Mouse (Mus musculus) heart, postnatal 10 days (tissue): ENCODE measurements around the gene Mpped2. TPM values are rescaled to one million over a fixed set of nuclear protein-coding genes. Genes with fewer than 3 reads are reported as not detected.

Source experiments
- DNase-seq, 2 experiments: peaks; one replicate each; pipeline ENCODE4 v3.0.0; 2021
- intact Hi-C: fragments of 180-260 bp; cut with DNase I; formaldehyde crosslinking; loops from one replicate; pipeline ENCODE4 v1.15.1; 2025
- total RNA-seq, 2 experiments: library from RNA; stranded (reverse); gene quantifications; 2 replicates each; pipeline ENCODE4 v1.2.3; 2021

The Mpped2 gene
- total RNA-seq, 2 experiments from 2014 or later, result 19.6 to 22.9 TPM

- DNase-seq, result no peak
- intact Hi-C loops, result no loop called here
These were observed 153.4 kb downstream of the Mpped2 start for GRCm38 (mm10) chr2:106846511-106846910.

- DNase-seq, result no peak
- intact Hi-C loops, result no loop called here
These were observed 156.3 kb downstream of the Mpped2 start for GRCm38 (mm10) chr2:106849389-106849788.

- intact Hi-C loops, result no loop called here
- DNase-seq, result no peak
These were observed 158.4 kb downstream of the Mpped2 start for GRCm38 (mm10) chr2:106851515-106851914.

GRCm38 (mm10) chr2:106854213-106854612 lies 161.1 kb downstream of the Mpped2 start:
- intact Hi-C loops, result no loop called here

GRCm38 (mm10) chr2:106854758-106855157 lies 161.7 kb downstream of the Mpped2 start:
- peak in 1 of 2 experiments; percentile 40 for DNase-seq
- intact Hi-C loops, result no loop called here

More at GRCm38 (mm10) chr2:106854213-106854612, 161.1 kb downstream of the Mpped2 start:
- no peak for DNase-seq

GRCm38 (mm10) chr2:106855184-106855583 lies 162.1 kb downstream of the Mpped2 start:
- intact Hi-C loops, result no loop called here
- DNase-seq, result no peak

GRCm38 (mm10) chr2:106855623-106856350 lies 162.7 kb downstream of the Mpped2 start:
- DNase-seq, result peak; percentile 35 to 43
- intact Hi-C loops, result no loop called here

GRCm38 (mm10) chr2:106856361-106856961 lies 163.4 kb downstream of the Mpped2 start:
- DNase-seq, result no peak
- intact Hi-C loops, result no loop called here

- no peak for DNase-seq
- intact Hi-C loops, result no loop called here
These were observed 164.2 kb downstream of the Mpped2 start for GRCm38 (mm10) chr2:106857258-106857657.

GRCm38 (mm10) chr2:106857711-106858110 lies 164.6 kb downstream of the Mpped2 start:
- intact Hi-C loops, result no loop called here
- no peak for DNase-seq

GRCm38 (mm10) chr2:106860856-106861679 lies 168.0 kb downstream of the Mpped2 start:
- DNase-seq, result no peak
- intact Hi-C loops, result no loop called here

- DNase-seq, result no peak
These were observed 170.1 kb downstream of the Mpped2 start for GRCm38 (mm10) chr2:106863050-106863653.

GRCm38 (mm10) chr2:106865148-106865786 lies 172.2 kb downstream of the Mpped2 start:
- no peak for DNase-seq
- intact Hi-C loops, result no loop called here

More at GRCm38 (mm10) chr2:106863050-106863653, 170.1 kb downstream of the Mpped2 start:
- intact Hi-C loops, result no loop called here

GRCm38 (mm10) chr2:106866303-106866702 lies 173.2 kb downstream of the Mpped2 start:
- no peak for DNase-seq
- intact Hi-C loops, result no loop called here

- no peak for DNase-seq
- intact Hi-C loops, result no loop called here
These were observed 177.8 kb downstream of the Mpped2 start for GRCm38 (mm10) chr2:106870886-106871285.

GRCm38 (mm10) chr2:106873166-106873565 lies 180.1 kb downstream of the Mpped2 start:
- no peak for DNase-seq
- intact Hi-C loops, result no loop called here

GRCm38 (mm10) chr2:106883390-106883789 lies 190.3 kb downstream of the Mpped2 start:
- no peak for DNase-seq
- intact Hi-C loops, result no loop called here

GRCm38 (mm10) chr2:106888174-106888573 lies 195.1 kb downstream of the Mpped2 start:
- intact Hi-C loops, result no loop called here

GRCm38 (mm10) chr2:106889297-106890000 lies 196.4 kb downstream of the Mpped2 start:
- intact Hi-C loops, result no loop called here
- DNase-seq, result peak; percentile 70 to 74

More at GRCm38 (mm10) chr2:106888174-106888573, 195.1 kb downstream of the Mpped2 start:
- DNase-seq, result peak in 1 of 2 experiments; percentile 2

- intact Hi-C loops, result no loop called here
- DNase-seq, result no peak
These were observed 200.3 kb downstream of the Mpped2 start for GRCm38 (mm10) chr2:106893376-106893775.
